Mouse (Mus musculus): ENCODE measurements around the gene Tmem104. TPM values are rescaled to one million over a fixed set of nuclear protein-coding genes. Genes with fewer than 3 reads are reported as not detected.

The Tmem104 gene
- total RNA-seq, 2 experiments from 2014 or later, result 4.5 to 6.0 TPM

DNA sequence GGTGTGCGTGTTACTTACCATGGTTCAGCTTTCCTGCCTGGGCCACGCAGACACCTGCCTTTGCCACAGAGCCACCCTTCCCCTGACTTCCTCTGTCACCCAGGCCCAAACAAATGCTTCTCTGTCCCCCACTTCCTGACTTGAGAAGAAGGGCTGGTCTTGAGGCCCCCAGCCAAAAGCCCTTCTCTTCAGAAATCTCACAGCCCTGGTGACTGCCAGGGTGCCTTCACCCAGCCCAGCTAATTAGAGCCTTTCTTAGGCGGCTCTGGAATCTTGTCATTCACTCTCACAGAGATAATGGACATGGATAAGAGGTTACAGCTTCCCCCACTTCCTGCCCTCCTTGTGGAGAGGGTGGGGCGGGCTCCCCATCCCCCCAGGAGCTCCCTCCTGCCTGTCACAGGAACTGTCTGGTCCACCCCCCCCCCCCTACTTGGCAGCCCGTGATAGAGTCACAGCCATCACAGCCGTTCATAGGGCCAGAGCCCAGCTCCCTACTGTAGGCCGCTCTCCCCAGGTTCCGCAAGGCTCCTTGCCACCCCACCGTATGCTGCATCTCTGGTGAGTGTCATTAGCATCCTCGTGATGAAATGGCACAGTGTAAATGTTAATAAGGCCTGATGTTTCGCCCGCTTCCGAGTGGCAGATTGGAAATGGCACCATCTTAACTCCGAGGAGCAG, 39.7 kb downstream of the Tmem104 start:
- no peak for DNase-seq
- intact Hi-C loops (cut with DNase I), result no loop called here

DNA sequence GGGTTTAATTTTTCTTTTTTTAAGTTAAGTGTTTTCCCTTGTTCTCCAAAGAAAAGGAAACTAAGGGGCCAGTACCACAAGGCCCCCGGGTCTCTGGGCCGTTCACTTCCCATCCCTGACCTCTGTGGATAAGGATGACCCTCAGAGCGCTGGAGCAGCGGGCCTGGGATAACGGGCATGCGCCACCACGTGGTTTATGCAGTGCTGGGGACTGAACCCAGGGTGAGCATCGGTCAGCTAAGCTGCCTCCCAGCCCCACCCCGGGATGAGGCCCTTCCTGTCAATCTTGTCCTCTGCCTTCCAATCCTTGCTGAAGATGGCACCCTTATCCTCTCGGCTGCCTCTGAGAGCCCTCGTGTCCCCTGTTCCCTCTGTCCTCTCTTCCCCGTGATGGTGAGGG, 40.4 kb downstream of the Tmem104 start:
- intact Hi-C loops (cut with DNase I), result no loop called here
- DNase-seq, result no peak

DNA sequence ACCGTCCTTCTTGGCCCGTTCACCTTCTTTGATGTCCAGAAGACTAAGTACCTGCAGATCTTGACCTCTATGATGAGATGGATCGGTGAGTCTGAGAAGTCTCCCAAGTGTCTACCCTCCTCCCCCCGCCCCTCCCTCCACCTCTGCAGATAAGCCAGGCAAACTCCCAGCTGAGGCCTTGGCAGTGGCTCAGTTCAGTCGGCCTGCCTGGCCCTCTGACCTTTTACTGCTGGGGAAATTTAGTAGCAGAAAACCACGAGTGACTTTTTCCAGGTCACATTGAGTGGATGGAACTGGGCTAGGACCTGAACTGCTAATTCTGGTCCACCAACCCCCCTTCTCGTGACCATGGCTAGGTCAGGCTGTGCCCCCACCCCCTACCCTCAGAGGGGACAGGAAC, 41.1 kb downstream of the Tmem104 start:
- no peak for DNase-seq
- intact Hi-C loops (cut with DNase I), result no loop called here

DNA sequence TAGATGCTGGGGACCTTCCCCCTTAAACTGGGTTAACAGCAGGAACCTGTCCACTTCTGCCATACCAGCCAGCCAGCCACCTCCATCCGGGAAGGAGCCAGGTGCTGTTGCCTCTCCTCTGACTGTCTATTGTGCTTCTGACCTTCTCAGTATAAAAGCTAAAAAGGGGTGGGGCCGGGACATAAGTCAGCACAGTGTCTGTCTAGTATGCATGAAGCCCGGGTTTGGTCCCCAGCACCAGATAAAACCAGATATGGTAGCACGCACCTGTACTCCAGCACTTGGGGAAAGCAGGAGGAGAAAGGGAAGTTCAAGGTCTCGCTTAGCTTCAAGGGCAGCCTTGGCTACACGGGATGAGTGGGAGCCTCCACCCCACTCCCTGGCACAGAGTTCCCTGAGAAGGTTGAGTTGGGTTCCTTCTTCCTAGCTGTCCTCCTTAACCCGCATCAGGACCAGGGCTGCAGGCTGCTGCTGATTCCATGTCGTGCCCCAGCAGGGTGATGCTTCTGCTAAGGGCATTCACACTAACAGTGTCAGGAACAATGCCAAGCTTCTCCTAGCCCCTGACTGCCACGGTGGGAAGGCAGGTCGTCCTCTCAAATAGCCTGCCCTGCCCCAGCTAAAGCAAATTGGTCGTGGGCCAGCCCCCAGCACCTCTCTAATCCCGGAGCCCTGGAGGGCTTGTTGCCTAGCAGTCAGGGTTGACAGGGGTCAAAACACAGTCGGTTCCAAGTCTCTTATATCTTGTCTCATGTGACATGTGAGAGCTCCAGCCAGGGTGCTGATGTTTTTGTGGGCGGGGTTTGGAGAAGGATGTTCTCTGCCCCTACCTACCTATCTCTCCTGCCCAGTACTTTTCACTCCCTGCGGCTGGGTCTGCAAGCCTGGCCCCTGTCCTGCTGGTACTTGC, 42.0 kb downstream of the Tmem104 start:
- intact Hi-C loops (cut with DNase I), result no loop called here
- DNase-seq, result no peak

DNA sequence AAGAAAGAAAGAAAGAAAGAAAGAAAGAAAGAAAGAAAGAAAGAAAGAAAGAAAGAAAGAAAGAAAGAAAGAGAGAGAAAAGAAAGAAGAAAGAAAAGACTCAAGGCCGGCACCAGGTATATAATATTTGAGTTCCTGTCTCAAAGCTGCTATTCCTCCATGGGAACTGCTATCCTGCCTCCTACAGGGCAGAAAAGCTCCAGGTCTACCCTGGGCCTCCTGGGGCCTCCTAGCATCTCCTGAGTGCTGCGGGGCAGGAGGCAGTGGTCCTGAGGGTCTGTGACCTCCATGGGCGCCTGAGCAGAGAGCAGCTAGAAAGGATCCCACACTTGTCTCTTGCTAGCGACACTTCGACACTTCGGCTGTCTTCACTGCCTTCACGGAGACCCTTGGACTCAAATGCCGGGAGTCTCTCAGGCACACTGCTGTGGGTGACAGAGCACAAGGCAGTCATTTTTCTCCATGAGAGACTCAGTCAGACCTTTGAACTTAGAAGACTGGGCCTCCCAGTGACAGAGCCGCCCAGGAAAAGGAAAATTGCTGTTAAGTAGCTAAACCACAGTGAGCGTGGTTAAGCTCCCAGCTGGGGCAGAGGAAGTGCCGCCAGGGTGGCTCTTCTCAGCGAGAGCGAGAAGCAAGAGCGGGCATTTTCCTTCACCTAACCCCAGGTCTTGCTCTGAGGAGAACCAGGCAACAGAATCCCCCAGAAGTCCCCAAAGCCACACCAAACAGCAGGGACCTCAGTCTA, 44.1 kb downstream of the Tmem104 start:
- DNase-seq, result no peak
- intact Hi-C loops (cut with DNase I), result no loop called here

DNA sequence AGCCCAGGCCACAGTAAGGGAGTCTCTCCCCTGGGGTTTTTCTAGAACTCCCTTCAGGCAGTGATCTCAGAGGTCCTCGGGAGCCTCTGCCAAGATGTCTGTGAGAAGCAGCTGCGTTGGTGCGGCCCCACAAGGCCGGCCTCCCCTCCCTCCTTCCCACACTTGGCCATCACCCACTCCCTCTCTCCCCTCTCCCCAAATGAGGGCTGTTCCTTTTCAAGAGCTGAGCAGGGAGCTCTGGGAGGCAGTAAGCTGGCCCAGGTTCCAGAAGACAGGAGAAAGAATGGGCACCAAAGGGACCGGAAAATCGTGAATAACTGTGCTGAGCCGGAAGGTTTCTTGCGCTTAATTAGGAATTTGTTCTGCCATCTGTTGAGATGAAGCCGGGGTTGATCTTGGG, 44.6 kb downstream of the Tmem104 start:
- intact Hi-C loops (cut with DNase I), result no loop called here
- no peak for DNase-seq

DNA sequence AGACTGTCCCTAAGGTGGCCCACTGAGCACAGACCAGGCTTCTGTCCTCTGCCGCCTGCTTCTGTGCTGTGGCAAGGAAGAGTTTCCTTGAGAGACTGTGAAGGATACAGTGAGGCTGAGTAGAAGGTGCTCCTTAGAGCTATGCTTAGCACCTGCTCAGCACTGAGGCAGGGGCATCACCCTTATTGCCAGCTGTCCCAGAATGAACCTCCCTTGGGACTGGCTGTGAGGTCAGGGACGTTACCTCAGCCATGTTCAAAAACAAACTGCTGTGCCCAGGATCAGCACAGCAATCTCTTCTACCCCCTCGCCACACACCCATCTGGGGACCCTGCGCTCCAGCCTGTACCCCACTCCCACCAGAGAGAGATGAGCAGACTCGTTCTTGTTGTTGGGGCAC, 45.6 kb downstream of the Tmem104 start:
- DNase-seq, result no peak
- intact Hi-C loops (cut with DNase I), result no loop called here

DNA sequence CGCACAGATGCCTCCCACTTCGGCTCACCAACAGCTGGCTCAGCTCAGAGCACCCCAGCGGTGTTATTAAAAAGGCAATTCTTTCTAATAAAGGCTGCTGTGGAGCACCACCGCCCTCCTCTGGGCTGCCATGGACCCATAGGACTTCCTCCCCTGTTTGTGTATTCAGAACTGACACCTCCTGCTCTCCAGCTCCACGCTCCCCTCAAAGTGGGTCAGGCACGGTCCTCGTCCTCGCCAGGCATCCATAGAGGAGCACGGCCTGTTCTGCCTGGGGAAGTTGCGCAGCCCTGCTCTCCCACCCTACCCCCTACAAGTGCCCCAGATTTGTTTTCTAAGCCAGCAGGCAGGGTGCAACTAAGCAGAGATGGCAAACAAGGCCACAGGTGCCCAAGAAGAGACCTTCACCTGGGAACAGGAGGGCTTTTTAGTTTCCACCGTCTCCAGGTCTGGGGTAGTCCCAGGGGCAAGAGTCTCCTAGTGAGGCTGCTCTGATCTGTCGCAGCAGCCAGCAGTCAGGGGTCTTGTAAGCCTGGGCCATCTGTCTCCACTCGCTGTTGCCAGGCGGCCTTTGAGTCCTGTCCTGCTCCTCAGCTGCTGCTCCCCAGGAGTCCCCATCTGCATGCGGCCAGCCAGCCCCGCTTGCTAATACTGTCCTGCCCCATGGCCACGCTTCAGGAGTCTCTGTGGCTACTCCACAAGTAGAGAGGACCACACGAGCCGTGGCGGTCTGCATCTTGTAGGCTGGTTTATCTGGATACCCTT, 46.4 kb downstream of the Tmem104 start:
- intact Hi-C loops (cut with DNase I), result no loop called here

DNA sequence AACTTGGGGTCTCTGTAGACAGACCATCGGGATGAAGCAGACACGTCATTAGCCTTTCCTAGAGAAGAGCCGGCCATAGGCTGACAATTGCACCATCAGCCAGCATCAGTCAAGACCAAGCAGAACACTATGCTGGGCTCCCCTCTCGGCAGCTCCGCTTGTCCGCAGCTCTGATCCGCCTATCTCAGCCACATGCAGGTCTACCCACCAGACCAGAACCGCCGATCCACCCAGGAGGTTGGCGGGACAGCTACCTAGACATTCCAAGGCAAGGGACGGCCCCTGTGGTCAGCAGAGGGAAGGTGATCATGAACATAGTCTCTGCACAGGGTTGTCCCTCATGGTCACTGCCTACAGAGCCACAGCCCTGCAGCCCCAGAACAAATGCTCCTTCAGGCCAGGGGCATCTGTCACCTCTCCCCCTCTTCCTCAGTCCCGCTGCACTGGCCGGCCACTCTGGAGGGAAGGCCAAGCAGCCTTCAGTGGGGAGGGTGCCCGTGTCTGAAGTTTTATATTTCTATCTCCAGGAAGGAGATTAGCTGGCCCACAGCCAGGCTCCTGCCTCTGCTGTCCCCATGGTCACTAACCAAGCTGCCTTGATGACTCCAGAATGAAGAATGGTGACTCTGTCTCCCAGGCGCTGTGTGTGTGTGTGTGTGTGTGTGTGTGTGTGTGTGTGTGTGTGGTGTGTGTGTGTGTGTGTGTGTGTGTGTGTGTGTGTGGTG, 47.2 kb downstream of the Tmem104 start:
- DNase-seq, result no peak
- intact Hi-C loops (cut with DNase I), result no loop called here

More for the DNA sequence above, 46.4 kb downstream of the Tmem104 start:
- DNase-seq, result no peak

DNA sequence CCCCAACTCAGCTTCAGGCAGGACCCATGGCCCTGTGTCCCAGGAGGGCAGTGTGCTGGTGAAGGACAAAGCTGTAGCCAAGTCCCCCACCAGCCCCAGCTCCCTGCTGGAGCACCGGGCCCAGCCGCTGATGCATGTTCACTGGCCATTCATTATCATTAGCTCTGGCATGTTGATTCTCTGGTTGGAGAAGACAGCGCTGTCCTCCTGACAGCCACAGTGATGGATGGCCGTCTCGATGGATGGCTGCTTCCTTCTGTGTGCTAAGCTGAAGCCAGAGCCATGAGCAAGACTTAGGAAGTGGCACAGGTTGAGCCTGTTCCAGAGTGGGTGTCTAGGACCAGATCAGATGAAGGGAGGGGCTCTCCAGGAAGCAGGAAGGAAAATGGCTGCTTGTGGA, 49.3 kb downstream of the Tmem104 start:
- intact Hi-C loops (cut with DNase I), result no loop called here

DNA sequence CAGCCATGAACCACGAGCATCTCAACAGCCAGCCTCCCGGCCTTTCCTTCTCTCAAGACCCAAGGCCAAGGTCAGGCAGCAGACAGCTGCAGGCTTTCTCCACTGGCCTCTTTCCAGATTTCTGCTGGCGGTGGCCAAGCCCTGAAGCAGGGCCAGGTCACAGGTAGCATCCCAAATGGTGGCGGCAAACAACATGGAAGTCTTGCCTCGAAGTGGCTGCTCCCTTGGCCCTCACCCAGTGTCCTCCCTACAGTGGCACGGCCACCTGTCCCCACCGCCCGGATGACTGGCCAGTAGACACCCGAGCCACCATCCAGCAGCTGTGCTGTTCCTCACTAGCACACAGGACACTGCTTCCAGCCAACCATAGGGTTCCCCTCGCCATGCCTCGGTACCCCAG, 54.1 kb downstream of the Tmem104 start:
- DNase-seq, result peak; percentile 54 to 66
- intact Hi-C loops (cut with DNase I), result no loop called here

More for the DNA sequence above, 49.3 kb downstream of the Tmem104 start:
- no peak for DNase-seq

DNA sequence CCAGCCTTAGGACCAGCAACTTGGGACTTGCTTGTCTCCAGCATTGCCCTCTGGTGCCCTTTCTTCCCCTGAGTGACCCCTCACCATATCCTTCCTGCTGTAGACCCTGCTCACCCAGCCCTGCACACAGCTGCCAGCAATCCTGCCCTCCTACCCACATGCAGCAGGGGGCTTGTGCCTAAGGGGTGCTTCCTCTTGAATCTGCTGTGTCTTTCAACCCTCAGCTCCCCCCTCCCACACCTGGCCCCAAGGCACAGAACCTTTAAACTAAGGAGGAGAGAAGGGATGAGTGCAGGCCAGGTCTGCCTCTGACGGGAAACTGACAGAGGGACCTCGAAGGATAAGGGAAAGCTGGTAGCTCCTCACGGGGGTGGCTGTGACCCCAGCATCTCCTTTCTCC, 55.5 kb downstream of the Tmem104 start:
- DNase-seq, result no peak
- intact Hi-C loops (cut with DNase I), result no loop called here

DNA sequence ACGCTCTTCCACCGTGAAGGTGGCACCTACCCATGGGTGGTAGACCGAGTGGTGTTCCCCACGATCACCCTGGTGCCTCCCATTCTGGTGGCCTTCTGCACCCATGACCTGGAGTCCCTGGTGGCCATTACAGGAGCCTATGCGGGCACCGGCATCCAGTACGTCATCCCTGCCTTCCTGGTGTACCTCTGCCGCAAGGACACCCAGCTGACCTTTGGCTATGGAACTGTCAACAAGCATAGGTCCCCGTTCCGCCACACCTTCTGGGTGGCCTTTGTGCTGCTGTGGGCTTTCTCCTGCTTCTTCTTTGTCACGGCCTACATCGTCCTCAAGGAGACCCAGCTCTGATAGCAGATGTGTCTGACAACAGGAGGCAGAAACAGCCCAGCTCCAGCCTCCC, 56.5 kb downstream of the Tmem104 start:
- DNase-seq, result no peak
- intact Hi-C loops (cut with DNase I), result no loop called here

DNA sequence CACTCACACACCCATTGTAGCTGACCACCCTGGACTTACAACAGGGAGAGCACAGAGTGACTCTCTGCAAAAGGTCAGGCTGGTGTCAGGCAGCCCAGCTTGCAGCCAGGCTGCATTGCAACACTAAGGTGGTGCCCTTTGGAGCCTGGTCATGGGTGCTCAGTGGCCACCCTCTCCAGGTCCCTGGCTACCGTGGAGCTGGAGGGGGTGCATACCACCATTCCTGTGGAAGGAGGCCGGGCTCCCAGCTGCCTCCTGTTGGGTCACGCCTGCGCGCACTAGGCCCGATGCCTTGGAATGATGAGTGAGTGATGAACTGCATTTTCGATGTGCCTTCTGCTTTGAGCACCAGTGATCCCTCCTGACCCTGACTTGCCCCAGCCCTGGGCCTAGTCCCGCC, 57.6 kb downstream of the Tmem104 start:
- DNase-seq, result no peak
- intact Hi-C loops (cut with DNase I), result no loop called here

DNA sequence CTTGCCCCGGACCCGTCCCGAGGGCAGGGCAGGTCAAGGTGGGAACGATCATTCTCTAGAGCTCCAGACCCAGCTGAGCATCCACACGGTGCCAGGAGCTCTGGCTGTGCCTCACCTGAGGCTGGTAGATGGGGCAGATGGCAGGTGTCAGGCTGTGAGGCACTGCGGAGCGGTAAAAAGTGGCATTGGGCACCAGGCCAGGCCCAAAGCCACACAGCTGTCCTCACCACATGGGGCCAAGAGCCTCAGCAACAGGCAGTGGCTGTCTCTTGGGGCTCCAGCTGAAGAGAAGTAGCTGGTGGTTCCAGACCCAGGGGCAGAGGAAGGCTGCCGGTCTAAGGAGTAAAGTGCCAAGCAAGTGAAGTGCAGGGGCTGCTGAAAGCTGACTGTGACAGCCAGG, 59.1 kb downstream of the Tmem104 start:
- intact Hi-C loops (cut with DNase I), result no loop called here
- no peak for DNase-seq

DNA sequence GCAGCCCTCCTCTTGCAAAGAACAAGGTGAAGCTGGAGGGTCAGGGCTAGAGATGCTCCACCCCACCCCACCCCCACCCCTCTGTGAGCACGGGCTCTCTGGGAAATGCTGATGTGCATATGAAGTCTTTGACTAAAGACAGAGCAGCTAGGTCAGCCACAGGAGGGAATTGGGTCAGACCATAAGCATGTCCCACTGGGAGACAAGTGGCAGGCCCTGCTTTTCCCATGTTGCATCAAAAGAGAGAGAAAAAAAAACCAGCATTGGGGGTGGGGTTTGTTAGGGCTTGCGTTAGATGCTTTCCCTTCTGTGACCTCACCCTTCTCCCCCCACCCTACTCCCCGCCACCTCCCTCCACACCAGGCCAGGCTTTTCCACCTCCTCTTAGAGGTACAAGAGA, 60.0 kb downstream of the Tmem104 start:
- no peak for DNase-seq

DNA sequence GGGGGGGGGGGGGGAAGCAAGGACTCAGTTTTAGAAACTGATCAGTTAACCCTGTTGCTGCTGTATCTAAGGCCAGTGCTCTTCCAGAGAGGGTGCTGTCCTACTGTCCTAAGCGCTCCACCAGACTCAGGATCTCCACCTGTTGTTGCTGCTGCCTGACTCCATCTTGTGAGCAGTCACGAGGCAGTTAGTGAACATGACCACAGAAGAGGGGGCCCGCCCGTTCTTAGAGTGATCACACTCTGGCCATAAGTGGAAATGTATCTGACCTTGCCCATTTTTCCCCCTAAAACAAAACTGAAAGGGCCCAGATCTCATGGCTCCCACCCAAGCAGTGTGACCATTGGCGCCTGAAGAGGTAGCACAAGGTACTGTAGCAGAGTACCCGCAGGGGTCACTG, 60.7 kb downstream of the Tmem104 start:
- DNase-seq, result no peak
- intact Hi-C loops (cut with DNase I), result no loop called here

More for the DNA sequence above, 60.0 kb downstream of the Tmem104 start:
- intact Hi-C loops (cut with DNase I), result no loop called here

DNA sequence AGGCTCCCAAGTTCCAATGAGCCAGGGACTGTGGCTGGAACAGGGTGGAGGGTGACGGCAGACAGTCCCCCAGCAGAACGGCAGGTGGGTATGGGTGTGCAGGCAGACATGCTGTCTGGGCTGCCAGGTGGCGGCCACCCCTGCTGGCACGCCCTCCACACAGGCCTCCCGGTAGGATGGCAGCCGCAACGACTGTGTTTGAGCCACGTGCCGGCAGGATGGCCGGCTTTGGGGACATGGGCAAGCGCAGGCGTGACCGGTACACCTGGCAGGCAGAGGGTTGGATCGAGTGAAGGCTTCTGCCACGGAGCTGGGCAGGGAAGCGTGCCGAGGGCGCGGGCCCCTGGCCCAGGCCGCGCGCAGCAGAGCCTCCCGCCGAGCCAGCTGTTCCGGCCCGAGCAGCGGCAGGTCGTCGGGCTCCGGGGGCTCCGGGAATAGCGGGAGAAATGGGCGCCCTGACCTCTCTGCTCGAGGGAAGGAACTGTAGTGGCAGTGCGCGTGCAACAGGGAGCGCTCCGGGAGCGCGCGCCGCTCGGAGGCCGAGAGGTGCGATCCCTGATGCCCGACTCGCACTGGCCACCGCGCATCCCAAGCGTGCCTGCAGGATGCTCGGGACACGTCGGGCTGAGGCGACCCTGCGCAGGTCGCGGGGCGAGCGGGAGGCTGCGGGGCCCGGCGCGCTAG, 62.6 kb downstream of the Tmem104 start:
- intact Hi-C loops (cut with DNase I), result no loop called here
- DNase-seq, result no peak

DNA sequence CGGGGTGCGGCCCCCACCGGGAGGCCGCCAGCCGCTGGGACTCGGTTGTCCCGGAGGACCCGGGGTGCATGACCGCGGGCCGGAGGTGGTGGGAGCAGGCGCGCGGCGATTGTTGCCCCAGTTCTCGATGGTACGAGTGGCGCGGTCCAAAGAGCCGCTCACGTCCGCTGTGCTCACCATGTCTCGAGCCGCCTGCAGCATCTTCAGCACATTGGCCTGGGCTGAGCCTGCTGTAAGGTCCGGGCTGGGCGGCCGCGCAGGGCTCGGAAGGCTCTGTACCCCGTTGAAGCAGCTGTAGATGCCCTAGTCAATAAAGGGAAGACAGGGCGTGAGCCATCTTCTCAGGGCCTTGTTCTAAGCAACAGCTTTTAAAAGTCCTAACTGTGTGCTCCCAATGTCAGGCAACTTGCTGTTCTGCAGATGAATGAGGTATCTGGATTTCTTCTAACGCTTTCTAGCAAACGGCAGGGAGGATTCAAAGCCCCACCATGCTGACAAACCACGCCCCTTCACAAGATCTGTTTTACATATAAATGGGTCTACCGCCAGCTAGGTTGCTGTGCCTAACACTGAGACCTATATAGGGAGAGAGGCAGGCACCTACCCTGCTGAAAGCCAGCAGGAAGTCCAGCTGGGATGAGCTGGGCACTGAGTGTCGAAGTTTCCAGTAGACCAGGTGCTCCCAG, 63.3 kb downstream of the Tmem104 start:
- no peak for DNase-seq
- intact Hi-C loops (cut with DNase I), result no loop called here
